Mouse (Mus musculus) spleen, adult 2 months (tissue): ENCODE measurements around the gene Cfap77.

Experiments used
- CTCF ChIP-seq: fragments of 200-500 bp; IDR thresholded peaks from 2 replicates; pipeline ENCODE4 v1.5.1; 2011; ENCODE audit warnings: mild to moderate bottlenecking, inconsistent platforms; ENCODE audit not compliant: insufficient read depth, insufficient read length, insufficient replicate concordance; ENCODE audit errors: extremely low read depth
- POLR2A ChIP-seq: fragments of 200-500 bp; IDR thresholded peaks from 2 replicates; pipeline ENCODE4 v1.6.1; 2011; ENCODE audit warnings: low read depth, low read length, inconsistent platforms

DNA sequence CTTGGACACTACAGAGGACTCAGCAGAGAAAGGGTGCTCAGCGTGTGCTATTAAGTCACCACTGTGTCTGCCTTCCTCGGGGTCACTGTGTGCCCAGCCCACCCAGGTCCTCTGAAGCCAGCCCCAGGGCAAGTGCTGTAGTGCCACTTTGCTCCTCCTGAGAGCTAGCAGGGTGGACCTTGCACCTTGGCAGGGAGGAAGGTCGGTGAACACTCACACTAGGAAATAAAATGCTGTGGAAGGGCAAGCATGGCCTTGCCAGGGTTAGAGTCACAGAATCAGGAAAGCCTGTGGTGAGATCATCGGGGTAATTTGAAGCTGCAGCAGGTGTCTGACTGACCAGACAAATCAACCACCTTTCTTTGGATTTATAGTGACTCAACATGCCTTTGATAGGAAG, 149.3 kb downstream of the Cfap77 start:
- TF ChIP-seq CTCF: no peak
- no peak for TF ChIP-seq POLR2A
